Mouse (Mus musculus): ENCODE data around the gene Ppp1r3d.

Ppp1r3d gene

GRCm38 (mm10) chr2:178413481-178414260 lies 601 bp downstream of the Ppp1r3d start:
- no peak for DNase-seq (ENCODE audit: low read depth, low spot score)

- no peak for DNase-seq (ENCODE audit: low read depth, low spot score)
Measured at GRCm38 (mm10) chr2:178413081-178413480, 1.2 kb downstream of the Ppp1r3d start.

- no peak for DNase-seq (ENCODE audit: low read depth, low spot score)
Measured at GRCm38 (mm10) chr2:178412598-178412997, 1.7 kb downstream of the Ppp1r3d start.

GRCm38 (mm10) chr2:178410286-178410685 lies 4.0 kb downstream of the Ppp1r3d start:
- DNase-seq (ENCODE audit: low read depth, low spot score), result no peak

GRCm38 (mm10) chr2:178409024-178409423 lies 5.2 kb downstream of the Ppp1r3d start:
- DNase-seq (ENCODE audit: low read depth, low spot score), result no peak

GRCm38 (mm10) chr2:178407053-178407815 lies 7.0 kb downstream of the Ppp1r3d start, which contains the start of gene Sycp2:
Gene Sycp2, minus strand, starts transcription at chr2:178407685.
- no peak for DNase-seq (ENCODE audit: low read depth, low spot score)
